Mouse (Mus musculus): ENCODE data around the gene Hagh.

Hagh gene

DNA sequence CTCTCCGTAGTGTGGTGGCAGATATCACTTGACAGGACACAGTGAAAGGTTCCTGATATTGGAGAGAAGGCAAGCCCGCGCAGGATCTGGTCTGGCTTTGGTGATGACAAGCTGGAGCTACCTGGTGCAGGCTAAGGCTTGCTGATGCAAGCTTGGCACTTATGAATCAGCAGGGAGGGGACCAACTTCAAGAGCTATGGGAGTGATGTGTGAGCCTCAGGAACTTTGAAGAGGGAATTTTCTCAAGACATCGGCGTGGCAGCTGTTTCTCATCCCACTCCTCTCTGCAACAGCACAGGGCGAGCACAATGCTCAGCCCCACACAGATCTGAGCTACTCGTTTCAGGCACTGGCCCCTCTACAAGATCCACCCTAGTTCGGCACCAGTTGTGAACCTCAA, at the start of gene Hagh:
Gene Hagh, plus strand, starts transcription at position 302 of the 400 bp plus-strand sequence.
- no peak for TF ChIP-seq GATA4 (IDR thresholded peaks at IDR 0.05; ENCODE audit: insufficient replicate concordance, low read length)

- TF ChIP-seq GATA4 (IDR thresholded peaks at IDR 0.05; ENCODE audit: insufficient replicate concordance, low read length), result no peak
Observed at GRCm38 (mm10) chr17:24792190-24792589, 47.8 kb upstream of the Hagh start.

DNA sequence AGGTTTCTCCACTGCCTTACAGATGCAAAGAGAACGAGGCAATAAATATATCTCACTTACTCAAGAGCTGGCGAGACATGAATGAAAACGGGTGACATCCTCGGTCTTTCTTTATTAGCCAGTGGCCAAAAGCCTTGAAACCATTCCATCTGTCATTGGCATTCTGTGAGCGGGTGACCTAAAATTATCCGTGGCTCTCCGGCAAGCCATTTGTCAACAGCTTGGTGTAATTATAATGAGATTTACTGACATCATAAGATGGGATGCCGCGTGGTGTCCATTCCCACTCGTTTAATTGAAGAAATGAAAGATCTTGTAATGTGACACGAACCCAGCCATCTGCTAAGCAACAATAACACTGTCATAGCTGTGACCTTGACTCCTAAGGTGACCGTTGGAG, 45.2 kb upstream of the Hagh start:
- TF ChIP-seq GATA4 (IDR thresholded peaks at IDR 0.05; ENCODE audit: insufficient replicate concordance, low read length), result no peak

GRCm38 (mm10) chr17:24796969-24797368, 43.0 kb upstream of the Hagh start:
- no peak for TF ChIP-seq GATA4 (IDR thresholded peaks at IDR 0.05; ENCODE audit: insufficient replicate concordance, low read length)

DNA sequence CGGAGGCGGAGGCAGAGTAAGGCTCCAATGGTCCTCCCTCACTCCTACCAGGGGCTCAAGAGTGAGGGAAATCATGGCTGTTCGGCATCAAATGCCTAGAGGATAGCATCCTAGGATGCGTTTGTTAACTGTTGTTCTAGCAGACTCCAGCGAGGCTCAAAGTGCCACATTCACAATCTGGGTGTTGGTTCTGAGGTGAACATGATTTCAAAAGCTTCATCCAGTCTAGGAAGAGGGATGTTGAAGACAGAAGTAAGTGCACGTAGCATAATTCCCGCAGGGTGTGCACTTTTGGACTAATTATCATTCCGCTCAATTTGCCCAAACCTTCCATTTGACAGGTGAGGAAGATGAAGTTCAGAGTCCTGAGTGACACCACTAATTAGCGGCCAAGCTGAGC, 41.7 kb upstream of the Hagh start:
- no peak for TF ChIP-seq GATA4 (IDR thresholded peaks at IDR 0.05; ENCODE audit: insufficient replicate concordance, low read length)

DNA sequence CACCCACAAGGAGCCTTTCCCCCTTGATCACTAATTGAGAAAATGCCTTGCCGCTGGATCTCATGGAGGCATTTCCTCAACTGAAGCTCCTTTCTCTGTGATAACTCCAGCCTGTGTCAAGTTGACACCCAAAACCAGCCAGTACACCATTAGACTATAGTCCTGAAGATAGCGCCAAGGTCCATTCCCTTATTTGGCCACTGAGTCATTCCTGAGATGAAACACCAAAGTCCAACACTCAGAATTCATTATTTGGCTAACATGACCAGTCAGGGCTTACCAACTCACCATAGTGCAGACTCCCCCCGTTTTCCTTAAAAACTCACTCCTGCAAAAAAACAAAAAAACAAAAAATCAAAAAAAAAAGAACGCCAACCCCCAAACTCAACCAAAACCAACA, 40.5 kb upstream of the Hagh start:
- no peak for TF ChIP-seq GATA4 (IDR thresholded peaks at IDR 0.05; ENCODE audit: insufficient replicate concordance, low read length)

GRCm38 (mm10) chr17:24800524-24800923, 39.4 kb upstream of the Hagh start:
- TF ChIP-seq GATA4 (IDR thresholded peaks at IDR 0.05; ENCODE audit: insufficient replicate concordance, low read length), result no peak

DNA sequence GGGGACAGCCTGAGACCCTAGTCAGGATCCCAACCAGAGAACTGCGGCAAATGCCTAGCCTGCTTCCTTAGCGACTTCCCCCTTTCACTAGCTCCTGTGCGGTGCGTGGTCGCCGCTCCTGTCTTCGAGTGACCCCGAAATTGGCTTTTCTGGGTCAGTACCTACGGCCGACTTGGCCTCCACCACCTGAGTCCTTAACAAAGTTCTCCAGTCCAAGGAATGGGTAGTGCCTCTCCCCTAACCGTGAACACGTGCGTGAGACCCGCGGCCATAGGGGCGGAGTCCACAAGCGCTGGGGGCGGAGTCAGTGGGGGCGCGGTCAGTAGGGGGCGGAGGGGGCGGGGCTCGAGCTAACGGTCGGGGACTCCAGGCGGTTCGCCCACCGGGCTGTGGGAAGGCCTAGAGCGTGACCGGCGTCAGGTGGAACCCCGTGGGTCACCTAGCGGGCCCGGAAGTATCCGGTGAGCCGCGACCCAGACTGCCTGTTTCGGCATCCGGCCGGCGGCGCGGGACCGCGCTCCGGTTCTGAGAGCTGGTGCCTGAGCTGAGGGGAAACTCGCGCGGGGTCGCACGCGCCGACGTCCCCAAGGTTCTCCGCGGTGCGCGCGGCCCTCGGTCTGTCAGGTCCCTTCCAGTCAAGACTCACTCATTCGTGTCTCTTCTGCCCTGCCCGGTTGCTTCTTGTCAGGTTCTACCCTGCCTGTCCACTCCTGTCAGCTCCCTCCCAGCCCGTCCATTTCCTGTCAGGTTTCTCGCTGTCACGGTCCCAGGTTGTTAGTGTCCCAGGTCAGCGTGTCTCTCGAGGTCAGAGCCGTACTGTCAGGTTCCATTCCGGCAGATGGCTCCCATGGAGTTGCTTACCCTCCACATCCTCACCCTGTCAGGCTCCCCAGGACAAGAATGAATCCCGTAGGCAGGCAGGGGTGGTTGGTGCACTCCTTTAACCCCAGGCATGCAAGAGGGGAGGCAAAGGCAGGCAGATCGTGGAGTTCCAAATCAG, 35.7 kb upstream of the Hagh start, which contains the start of gene Meiob:
Gene Meiob, plus strand, starts transcription at position 338 of the 1,000 bp plus-strand sequence.
- TF ChIP-seq GATA4 (IDR thresholded peaks at IDR 0.05; ENCODE audit: insufficient replicate concordance, low read length), result no peak

- TF ChIP-seq GATA4 (IDR thresholded peaks at IDR 0.05; ENCODE audit: insufficient replicate concordance, low read length), result no peak
Observed at GRCm38 (mm10) chr17:24811211-24811610, 28.7 kb upstream of the Hagh start.

DNA sequence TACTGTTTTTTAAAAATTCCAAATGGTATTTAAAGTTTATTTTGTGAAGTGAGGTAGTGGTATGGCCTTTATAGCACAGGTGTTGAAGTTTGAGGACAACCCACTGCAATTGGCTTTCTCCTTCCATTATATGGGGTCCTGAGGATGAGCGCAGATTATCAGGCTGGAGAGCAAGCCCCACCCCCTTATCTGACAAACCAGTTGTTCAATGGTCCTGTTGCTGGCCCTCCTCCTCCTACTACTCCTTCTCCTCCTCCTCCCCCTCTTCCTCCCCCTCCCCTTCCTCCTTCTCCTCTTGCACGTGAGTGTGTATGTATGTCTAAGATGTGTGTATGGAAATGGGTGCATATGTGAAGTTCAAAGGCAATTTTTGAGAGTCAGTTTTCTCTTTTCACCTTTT, 27.7 kb upstream of the Hagh start:
- TF ChIP-seq GATA4 (IDR thresholded peaks at IDR 0.05; ENCODE audit: insufficient replicate concordance, low read length), result no peak

GRCm38 (mm10) chr17:24815256-24815655, 24.7 kb upstream of the Hagh start:
- TF ChIP-seq GATA4 (IDR thresholded peaks at IDR 0.05; ENCODE audit: insufficient replicate concordance, low read length), result no peak

- TF ChIP-seq GATA4 (IDR thresholded peaks at IDR 0.05; ENCODE audit: insufficient replicate concordance, low read length), result no peak
Observed at GRCm38 (mm10) chr17:24817503-24817902, 22.4 kb upstream of the Hagh start.

GRCm38 (mm10) chr17:24818172-24818571, 21.8 kb upstream of the Hagh start:
- no peak for TF ChIP-seq GATA4 (IDR thresholded peaks at IDR 0.05; ENCODE audit: insufficient replicate concordance, low read length)

DNA sequence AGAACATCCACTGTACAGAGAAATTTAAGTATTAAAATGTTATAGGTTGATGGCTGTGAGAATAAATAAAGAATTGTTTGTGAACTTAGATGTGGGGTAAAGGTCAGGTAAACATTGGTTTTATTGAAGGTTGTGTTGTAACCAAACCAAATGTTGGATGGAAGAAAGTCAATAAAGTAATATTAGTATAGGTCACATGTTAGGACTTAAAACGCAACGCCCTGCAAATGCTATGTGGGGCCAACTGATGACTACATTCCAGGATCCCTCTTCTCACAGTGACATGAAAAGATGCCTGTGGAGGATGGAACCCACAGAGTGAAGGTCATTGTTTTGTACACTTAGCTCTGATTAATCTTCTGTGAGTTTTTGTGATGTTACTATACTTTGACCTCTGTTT, 20.5 kb upstream of the Hagh start:
- TF ChIP-seq GATA4 (IDR thresholded peaks at IDR 0.05; ENCODE audit: insufficient replicate concordance, low read length), result no peak

- no peak for TF ChIP-seq GATA4 (IDR thresholded peaks at IDR 0.05; ENCODE audit: insufficient replicate concordance, low read length)
Observed at GRCm38 (mm10) chr17:24821351-24822280, 18.3 kb upstream of the Hagh start.

Measured in liver, adult (tissue).